Mouse (Mus musculus) pancreas, adult 10 weeks (tissue): ENCODE results near the gene Adra2c. TPM values are rescaled to one million over a fixed set of nuclear protein-coding genes. Genes with fewer than 3 reads are reported as not detected.

ENCODE experiments used
- polyA plus RNA-seq: library from polyadenylated mRNA; stranded (reverse); fragments of 350-450 nt; fragmentation: Illumina TruSeq; extraction: RNeasy Lipid Tissue Mini Kit (QIAGEN cat#74804); gene quantifications from one replicate; pipeline ENCODE4 v1.2.3, GENCODE M21; 2015; ENCODE audit warnings: low read depth, low replicate concordance; ENCODE audit not compliant: insufficient read depth

Adra2c gene
- not detected for polyA plus RNA-seq

GRCm38 (mm10) chr5:35278019-35278418 lies at the start of gene Adra2c:
TSS of gene Adra2c (plus strand) at chr5:35278319.

Other genes with a start within 250 kb of the Adra2c start
- gene Hgfac, start 236.8 kb upstream of the Adra2c start, polyA plus RNA-seq: 69.7 TPM
- 0.55 TPM for gene Dok7, start 221.6 kb upstream of the Adra2c start, polyA plus RNA-seq
- gene Lrpap1, start 172.6 kb upstream of the Adra2c start, polyA plus RNA-seq: 16.4 TPM
- not detected for gene Hmx1, start 110.8 kb downstream of the Adra2c start, polyA plus RNA-seq
- 1.6 TPM for gene Cpz, start 247.4 kb downstream of the Adra2c start, polyA plus RNA-seq